Mouse (Mus musculus) left cerebral cortex, postnatal 4 days (tissue): ENCODE measurements at regions not wholly inside any gene's neighbourhood (a gene's known extent, or its start where the extent isn't known, plus 50 kb on each side); places are given as distances from the start of the nearest gene placed in this dataset.
"Not testable (repeated sequence)": the region's sequence is repeated elsewhere in the genome, so short reads cannot be mapped to it uniquely, and the experiment has no call there.

ENCODE experiments used
- DNase-seq: peaks from one replicate; pipeline ENCODE4 v3.0.0-alpha.2; 2022
- intact Hi-C: fragments of 180-260 bp; cut with DNase I; formaldehyde crosslinking; loops from one replicate; pipeline ENCODE4 v1.15.1; 2025

- intact Hi-C loops = no loop called here
- DNase-seq = no peak
Observed at GRCm38 (mm10) chr12:65416909-65417308, 191.6 kb downstream of the Wdr20rt start.

- intact Hi-C loops = no loop called here
- no peak for DNase-seq
Observed at GRCm38 (mm10) chr12:65420127-65420526, 194.8 kb downstream of the Wdr20rt start.

- no peak for DNase-seq
- intact Hi-C loops = no loop called here
Observed at GRCm38 (mm10) chr12:65424506-65424905, 199.2 kb downstream of the Wdr20rt start.

GRCm38 (mm10) chr12:65425440-65425839 is 200.1 kb downstream of the Wdr20rt start:
- intact Hi-C loops = no loop called here
- DNase-seq = no peak

GRCm38 (mm10) chr12:65426884-65427283 is 201.6 kb downstream of the Wdr20rt start:
- DNase-seq = no peak
- intact Hi-C loops = no loop called here

DNA sequence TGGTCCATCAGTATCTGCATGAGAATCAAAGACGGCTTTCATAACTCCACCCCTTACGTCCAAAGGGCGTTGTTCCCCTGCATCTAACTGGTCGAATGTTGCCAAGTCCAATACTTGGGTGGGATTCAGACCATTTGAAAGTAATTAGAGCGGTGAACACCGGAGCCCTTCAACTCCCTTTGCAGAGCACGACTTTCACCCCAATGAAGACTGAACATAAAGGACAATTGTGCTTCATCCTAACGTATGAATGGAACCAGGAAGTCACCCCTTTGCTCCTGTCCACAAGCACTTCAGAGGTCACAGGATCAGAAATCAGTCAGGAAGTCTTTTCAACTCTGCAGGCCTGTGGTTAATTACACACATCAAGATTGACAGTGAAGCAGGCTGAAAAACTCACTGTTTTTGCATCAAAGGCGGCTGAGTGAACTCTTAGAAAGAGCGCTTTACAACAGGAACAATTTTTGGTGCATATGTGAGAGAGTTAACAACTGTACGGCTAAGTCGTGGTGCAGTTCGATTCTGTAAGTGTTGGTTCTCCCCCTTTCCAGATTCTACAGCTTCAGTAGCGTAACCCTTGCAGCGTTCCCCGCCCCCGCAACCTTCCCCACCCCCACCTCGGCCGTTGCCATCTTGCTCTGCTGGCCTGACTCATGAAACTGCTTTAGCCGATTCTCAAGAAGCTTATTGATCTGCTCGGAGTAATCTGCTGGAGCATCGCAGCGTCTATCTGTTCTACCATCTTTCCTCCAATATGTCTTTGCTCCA is 203.1 kb downstream of the Wdr20rt start:
- no peak for DNase-seq
- intact Hi-C loops = no loop called here

DNA sequence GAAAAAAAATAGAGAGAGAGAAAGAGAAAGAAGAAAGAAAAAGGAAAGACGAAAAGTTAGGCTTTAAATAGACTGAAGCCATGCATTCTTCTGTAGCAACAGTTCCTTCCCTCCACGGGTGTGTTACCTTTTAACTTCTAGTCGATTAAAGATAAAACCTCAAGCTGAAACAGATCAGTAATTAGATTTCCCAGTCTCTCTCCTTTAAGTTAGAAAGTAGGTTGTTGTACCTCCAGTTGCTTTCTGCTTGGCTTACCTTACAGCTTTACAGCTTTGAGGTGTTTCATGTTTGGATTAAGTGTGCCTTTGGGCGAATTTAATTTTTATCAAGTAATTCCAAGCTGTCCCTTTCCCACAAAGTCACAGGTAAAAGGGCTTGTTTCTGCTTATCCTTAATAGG is 225.5 kb downstream of the Wdr20rt start:
- intact Hi-C loops = no loop called here
- no peak for DNase-seq

DNA sequence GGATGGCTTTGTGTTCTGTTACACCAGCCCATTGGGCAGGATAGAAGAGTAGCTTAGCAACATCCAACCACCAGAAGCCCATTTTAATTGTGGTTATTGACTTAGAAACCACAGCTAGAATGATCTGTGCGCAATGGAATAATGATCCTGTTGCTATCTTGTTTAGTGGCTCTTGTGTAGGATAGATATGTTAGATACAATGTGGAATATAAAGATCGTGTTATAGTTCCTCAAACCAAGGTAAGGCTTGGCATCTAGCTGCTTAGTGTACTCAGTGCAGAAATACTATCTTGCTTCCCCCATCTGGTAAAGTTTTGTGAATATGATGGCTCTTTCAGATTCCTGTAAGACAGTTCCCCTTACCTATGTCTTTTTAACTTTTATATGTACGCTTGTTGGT is 230.4 kb downstream of the Wdr20rt start:
- no peak for DNase-seq
- intact Hi-C loops = no loop called here

DNA sequence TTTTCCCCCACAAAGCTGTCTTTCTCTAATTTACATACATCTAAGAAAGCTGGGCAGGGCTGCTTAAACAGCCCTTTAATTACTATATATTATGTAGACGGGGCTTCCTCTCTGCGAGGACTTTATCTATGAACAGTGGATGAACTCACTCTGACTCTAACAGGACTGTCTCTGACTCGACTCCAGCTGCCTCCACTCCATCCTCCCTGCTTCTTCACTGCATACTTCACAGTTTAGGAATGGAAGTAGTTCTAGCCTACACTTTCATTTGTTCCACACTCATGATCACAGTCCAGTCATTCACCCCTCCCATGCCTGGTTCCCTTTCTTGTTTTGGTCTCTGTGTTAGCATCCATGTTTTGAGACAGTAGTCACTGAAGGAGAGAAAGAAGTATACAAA is 231.6 kb downstream of the Wdr20rt start:
- no peak for DNase-seq
- intact Hi-C loops = no loop called here

- no peak for DNase-seq
- intact Hi-C loops = no loop called here
Observed at GRCm38 (mm10) chr12:65464246-65464645, 238.9 kb downstream of the Wdr20rt start.

- DNase-seq, intact Hi-C loops: not testable (repeated sequence)
Observed at GRCm38 (mm10) chr12:65478674-65479073, 253.4 kb downstream of the Wdr20rt start.

DNA sequence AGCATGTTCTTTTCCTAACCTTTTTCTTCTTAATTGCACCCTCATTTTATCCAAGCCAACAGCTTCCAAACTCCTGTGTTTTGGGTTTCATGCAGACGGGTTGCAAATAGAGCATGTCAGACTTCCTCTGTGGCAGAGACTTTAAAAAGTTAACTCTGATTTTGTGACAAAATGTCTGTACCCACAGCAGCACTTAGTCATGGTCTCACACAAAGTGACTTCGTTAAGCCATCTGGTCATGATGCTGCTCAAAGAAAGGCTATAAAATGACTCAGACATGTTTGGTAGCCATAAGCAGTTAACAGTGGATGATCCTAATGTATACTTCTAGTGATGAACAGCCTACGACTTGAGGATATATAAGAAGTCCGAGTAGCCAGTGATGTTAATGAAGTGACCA is 255.5 kb downstream of the Wdr20rt start:
- intact Hi-C loops = no loop called here
- no peak for DNase-seq

GRCm38 (mm10) chr12:65491092-65491491 is 265.8 kb downstream of the Wdr20rt start:
- DNase-seq = no peak

GRCm38 (mm10) chr12:65494388-65495030 is 269.2 kb downstream of the Wdr20rt start:
- no peak for DNase-seq
- intact Hi-C loops = no loop called here

More at GRCm38 (mm10) chr12:65491092-65491491, 265.8 kb downstream of the Wdr20rt start:
- intact Hi-C loops = no loop called here

DNA sequence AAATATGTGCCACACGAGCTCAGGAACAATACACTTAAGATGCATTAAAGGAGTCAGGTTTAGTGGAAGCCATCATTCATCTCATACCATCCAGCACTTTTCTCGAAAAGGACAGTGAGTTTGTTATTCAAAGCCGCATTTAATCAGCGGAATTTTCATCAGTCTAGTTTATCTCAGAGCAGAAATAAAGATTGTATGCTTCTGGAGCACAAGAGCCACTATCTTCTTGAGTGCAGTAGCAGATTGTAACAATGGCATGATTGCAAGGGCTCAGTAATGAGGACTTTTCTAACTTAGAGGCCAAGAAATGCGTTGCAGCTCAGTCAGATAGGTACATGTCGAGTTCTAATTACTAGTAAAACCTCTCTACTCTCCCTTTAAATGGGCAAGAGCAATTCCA is 271.3 kb downstream of the Wdr20rt start:
- intact Hi-C loops = no loop called here
- no peak for DNase-seq

GRCm38 (mm10) chr12:65497602-65498001 is 272.3 kb downstream of the Wdr20rt start:
- DNase-seq = no peak
- intact Hi-C loops = no loop called here

DNA sequence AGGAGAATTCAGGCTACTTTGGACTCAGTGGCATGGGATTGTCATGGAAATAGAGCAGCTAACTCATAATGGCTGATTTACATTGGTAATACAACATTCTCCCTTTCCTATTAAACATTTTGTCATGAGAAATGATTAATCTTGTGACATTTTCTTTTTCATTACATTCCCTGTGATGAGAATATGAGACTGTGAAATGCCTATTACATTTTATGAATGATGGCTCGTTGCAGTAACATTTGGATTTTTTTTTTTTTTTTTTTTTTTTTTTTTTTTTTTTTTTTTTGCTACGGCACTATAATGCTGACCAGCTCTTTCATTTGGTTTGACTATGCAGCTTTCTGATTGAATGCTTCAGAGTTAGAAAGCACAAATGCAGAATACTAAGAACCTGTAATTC is 276.1 kb downstream of the Wdr20rt start:
- intact Hi-C loops = no loop called here
- DNase-seq = no peak

DNA sequence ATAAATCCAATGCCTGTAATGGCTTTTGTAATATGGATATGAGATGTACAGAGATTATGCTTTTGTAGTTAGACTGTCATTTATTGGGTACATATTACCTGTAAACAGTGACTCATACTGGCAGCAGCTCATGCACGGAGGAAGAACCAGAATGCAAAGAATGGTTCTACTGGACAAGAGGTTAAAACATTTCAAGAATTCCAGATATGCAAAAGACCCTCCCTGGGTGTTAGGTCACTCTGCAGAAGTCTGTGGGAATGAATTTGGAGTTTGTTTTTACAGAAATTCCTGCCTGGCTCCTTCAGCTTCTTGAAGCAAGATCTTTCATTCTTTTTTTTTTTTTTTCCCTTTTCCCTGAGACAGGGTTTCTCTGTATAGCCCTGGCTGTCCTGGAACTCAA is 276.7 kb downstream of the Wdr20rt start:
- no peak for DNase-seq
- intact Hi-C loops = no loop called here

DNA sequence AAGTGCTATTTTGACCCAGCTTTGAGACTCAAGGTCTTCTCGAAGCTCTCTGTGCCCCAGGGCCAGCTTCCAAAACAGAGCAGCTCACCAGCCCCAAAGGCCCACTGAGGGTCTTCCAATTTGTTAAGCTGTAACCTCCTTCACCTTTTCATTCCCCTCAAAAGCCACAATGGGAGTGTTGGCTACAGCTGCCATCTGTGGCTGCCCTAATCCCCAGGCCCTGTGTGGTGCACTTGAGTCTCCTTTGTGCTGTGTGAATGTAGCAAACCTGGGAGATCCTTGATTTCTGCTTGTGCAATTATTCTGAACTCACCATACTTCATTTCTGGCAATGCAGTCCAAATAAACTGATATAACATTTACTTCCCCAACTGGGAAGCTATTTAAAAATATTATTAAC is 287.8 kb downstream of the Wdr20rt start:
- intact Hi-C loops = no loop called here
- no peak for DNase-seq

DNA sequence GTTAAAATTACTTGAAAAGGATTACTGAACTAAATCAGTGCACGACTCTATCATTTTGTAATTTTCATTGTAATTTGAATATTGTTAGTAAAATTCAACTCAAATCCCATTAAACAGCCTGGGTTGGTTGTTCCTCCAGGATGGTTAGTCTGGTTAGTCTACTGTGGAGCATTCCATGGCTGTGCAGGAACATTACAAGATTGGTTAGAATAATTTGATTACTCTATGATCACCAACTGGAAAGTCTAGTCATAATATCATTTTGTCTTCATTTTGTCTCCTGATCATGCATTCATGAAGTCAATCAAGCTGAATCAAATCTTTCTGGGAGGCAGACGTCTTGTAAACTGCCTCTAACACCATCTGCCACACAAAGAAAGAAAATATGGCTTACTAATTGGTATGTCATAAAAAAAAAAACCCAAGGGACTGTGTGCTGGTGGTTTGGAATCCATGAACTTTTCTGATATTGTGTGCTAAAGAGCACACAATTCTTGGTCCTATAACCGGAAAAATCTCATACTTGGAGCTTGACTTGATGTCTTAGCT is 308.9 kb downstream of the Wdr20rt start:
- no peak for DNase-seq
- intact Hi-C loops = no loop called here

DNA sequence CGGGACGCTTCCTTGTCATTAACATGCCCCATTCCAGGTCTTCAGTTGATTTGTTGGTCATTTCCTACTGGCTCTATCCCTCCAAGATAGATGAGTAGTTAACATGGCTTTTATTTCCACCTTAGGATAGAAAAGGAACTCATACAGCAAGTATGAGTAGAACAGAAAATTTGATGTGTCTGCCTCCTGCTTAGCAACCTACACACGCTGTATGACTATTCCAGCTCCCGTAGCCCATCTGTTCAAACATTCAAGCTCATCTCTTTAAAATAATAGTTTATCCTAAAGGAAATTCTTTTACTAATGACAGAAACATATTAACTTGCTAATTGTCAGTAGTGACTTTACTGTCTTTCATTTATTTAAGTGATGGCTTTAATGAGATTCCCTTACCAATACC is 323.0 kb downstream of the Wdr20rt start:
- no peak for DNase-seq
- intact Hi-C loops = no loop called here

GRCm38 (mm10) chr12:65552230-65552629 is 326.9 kb downstream of the Wdr20rt start:
- no peak for DNase-seq
- intact Hi-C loops = no loop called here
